Mouse (Mus musculus) monocyte, adult 5-6 weeks (primary cell): ENCODE data around the gene Dmap1. TPM values are rescaled to one million over a fixed set of nuclear protein-coding genes. Genes with fewer than 3 reads are reported as not detected.
A peak's percentile ranks its signal among the peaks of the same experiment; 100 is the strongest.

Experiments used
- ATAC-seq: fragments of 153-309, 156-312 bp; replicated peaks from 2 replicates; pipeline ENCODE4 v1.8.0; 2017; ENCODE audit warnings: mild to moderate bottlenecking; ENCODE audit not compliant: low TSS enrichment, insufficient number of reproducible peaks, severe bottlenecking, poor library complexity, low FRiP score
- total RNA-seq: library from RNA; stranded (forward); fragments of 200-1000, 200-491, 200-594 nt; gene quantifications from 3 replicates; pipeline ENCODE4 v1.2.3, GENCODE M21; 2017

Gene Dmap1
- 18.1 to 30.9 TPM (median 23.9 TPM) in 3 replicates for total RNA-seq

- ATAC-seq = peak; percentile 87
Observed at GRCm38 (mm10) chr4:117681931-117682461, at the start of gene Dmap1. Dmap1 (minus strand) TSS chr4:117682273.

DNA sequence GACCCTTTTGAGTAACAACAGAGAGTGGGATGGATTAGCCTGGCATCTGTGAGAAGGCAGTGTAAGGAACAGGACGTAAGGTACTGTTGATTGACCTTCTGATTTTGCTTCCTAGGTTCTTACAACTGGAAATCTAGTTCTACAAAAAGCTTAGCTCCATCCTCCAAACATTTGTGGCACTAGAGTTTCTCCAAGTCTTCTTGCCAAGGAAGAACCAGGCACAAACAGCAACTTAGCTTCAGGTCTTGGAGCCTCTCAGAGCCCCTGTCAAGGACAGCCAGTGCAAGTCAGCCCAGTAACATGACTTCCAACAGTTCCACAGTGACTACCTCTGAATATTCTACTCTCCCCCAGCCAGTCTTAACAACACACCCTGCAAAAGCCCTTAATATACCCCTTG, 42.0 kb upstream of the Dmap1 start, which contains the start of gene Gm12845:
Gene Gm12845 (plus strand): TSS at position 301 of the 400 bp plus-strand sequence.
- ATAC-seq = no peak

DNA sequence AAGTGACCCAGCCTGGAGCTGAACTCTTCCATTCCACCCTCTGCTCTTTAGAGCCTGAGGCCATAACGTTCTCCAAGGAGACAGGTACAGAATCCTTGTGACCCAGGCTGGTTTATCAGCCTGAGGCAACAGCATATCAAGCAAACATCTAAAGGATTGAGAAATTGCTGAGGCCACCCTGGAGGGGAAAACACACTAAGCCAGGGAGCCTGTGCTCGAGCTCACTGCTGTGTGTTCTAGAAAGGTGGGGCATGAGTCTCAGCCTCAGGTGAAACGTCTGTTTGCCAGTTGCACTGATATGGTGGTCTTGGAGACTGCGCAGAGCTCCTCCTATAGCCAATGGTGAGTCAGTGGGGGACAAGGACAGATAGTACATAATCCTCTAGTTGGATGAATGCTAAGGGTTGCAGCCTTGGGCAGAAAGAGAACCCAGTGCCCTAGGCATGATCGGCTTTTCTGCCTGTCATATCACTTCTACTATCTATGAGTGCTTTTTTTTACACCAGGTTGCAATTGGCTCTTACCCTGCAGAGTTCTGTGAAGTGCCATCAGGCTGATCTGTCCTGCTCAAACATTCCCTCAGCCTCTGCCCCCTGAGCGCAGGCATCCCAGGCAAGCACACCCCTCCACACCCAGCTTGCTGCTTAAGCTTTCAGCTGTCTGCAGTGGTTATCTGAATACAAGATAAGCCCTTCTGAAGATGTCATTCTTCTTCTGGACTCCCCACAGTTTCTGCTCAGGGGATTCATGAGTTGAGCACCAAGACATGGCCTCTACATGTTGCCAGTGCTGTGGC, 31.4 kb upstream of the Dmap1 start:
- ATAC-seq = no peak

DNA sequence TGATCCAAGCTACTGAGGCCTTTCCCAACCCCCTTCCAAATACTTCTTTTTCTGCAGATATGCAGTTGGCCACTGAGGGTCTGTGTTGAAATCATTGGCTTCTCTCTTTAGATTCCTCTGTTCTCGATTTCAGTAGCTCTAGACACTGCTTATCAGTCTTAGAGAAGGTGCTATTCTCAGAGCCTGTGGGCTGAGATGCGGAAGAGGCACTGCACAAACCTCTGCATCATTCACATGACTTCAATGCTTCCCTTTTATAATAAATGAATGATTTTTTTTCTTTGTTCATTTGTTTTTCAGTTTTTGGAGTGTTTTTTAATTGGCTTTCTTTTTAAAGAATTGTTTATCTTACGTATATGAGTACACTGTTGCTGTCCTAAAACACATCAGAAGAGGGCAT, 30.2 kb upstream of the Dmap1 start:
- no peak for ATAC-seq

- no peak for ATAC-seq
Observed at GRCm38 (mm10) chr4:117708780-117709550, 26.9 kb upstream of the Dmap1 start.

- ATAC-seq = no peak
Observed at GRCm38 (mm10) chr4:117705361-117705760, 23.3 kb upstream of the Dmap1 start.

- no peak for ATAC-seq
Observed at GRCm38 (mm10) chr4:117686354-117686753, 4.3 kb upstream of the Dmap1 start.

GRCm38 (mm10) chr4:117683048-117683768, 1.1 kb upstream of the Dmap1 start:
- no peak for ATAC-seq

GRCm38 (mm10) chr4:117682463-117682862, 390 bp upstream of the Dmap1 start:
- no peak for ATAC-seq

- ATAC-seq = no peak
Observed at GRCm38 (mm10) chr4:117680963-117681362, 1.1 kb downstream of the Dmap1 start.

- ATAC-seq = no peak
Observed at GRCm38 (mm10) chr4:117676903-117677302, 5.2 kb downstream of the Dmap1 start.

DNA sequence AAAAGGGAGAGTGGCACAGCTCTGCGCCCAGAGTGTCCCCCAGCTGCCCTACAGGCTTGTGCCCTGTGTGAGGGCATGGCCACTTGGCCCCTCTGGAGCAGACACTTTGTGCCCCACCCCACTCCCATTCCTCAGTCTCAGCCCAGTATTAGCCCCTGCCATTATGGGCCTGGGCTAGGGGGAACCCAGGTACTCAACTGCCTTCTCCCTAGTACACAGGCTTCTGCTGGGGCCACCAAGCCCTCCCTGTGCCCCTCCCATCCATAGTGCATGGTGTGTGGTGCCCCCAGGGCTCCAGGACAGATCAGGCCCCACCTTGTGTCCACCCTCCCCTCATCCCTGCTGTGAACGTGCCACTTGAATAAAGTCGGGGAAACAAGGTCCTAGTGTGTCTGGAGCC, 8.2 kb downstream of the Dmap1 start:
- ATAC-seq = no peak

GRCm38 (mm10) chr4:117672042-117672441, 10.0 kb downstream of the Dmap1 start:
- no peak for ATAC-seq

GRCm38 (mm10) chr4:117669874-117670273, 12.2 kb downstream of the Dmap1 start:
- ATAC-seq = no peak

DNA sequence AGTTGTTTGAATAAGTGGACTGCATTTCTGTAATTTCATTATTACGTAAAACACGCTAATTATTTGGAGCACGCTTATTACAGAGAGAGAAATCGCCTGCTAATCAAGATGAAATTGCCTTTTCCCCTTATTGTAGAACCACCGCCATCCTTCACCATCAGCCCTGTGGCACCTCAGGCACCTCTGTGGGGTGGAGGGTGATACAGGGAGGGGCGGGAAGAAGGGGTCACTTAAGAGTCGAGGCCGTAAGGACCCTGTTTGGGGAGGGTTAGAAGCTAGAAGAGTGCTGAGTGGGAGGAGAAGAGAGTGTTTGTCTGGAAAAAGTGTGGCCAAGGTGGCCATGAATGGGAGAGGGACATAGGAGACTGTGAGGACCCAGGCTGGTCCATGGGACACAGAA, 16.0 kb downstream of the Dmap1 start:
- no peak for ATAC-seq

DNA sequence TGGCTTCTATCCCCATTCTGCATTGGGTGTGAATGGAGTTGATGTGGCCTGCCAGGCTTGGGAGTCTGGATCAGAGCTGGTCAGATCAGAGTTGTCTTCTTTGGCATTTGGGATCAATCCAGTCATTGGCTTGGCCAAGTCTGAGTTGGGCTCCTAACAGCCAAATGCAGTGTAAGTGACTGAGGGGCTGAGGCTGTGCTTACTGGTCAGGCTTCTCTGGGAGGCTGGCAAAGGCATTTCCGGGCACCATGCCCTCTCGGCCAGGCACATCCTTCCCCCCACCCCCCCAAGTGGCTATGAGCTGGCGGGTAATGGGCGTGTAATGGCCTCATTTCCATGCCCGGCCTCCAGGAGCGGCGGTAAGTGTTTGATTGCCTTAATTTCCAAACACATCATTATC, 16.5 kb downstream of the Dmap1 start:
- ATAC-seq = no peak

DNA sequence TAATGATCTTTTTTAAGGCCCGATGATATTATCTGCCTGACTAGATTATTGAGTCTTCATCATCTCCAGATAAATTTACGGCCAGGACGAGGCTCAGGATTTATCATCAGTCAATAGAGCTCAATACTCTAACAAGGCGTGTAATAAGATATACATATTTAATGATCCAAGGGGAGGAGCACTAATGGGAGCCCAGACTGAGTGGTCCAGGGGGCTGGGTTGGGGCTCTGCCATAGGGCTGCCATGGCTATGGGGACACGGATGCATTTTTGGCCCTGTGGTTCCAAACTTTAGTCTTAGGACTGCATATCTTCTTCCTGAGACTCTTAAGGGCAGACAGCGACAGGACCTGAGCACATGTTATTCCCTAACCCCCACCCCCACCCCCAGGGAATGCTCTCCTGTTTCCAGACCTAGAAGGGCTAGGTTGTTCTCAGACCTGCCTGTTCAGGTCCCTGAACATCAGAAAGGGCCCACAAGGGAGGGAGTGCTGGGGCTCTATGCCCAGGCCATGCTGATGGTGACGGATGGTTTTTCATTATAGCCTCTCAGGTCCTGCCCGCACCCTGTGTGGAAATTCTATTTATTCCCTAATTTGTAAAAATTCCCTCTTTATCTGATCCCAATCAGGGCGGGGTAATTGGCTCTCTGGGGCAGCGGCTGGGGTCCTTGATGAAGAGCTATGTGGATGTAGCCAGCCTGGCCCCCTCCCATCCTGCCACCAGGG, 17.5 kb downstream of the Dmap1 start:
- no peak for ATAC-seq

DNA sequence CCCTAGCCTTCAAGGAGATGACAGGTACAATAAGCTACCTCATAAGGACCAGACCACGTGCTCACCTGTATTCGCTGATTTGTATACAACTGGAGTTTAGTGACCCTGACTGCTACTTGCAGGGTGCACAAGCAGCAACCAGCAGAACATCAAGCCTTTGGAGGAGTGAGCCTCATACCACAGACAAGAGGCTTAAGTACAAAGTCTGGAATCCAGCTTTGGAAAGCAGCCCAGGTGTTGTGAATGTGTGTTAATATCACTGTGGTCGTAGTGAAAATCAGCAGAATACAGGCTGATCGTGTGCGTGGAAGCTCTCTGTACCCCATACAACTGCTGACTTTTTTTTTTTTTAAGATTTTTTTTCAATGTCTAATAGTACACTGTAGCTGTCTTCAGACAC, 22.1 kb downstream of the Dmap1 start:
- no peak for ATAC-seq
